Mouse (Mus musculus): ENCODE measurements at regions not wholly inside any gene's neighbourhood (a gene's known extent, or its start where the extent isn't known, plus 50 kb on each side); places are given as distances from the start of the nearest gene placed in this dataset.

GRCm38 (mm10) chr12:35667705-35668104 lies 132.9 kb upstream of the Ahr start:
- Histone ChIP-seq H3K9me3 (no peaks in the 10 kb centered on the region), H3K27me3 (no peaks in the 10 kb centered on the region), H3K27ac (replicated peaks) (no peak overlapping the region), H3K9ac (no peak overlapping the region), H3K4me1 (replicated peaks) (no peaks in the 10 kb centered on the region), H3K4me2 (no peak overlapping the region), H3K36me3 (no peaks in the 10 kb centered on the region), H3K4me3 (no peak overlapping the region)
- no peak for ATAC-seq (ENCODE audit: low read depth)
- 90% methylated on average over 3 of the region's 3 CpGs for WGBS

- Histone ChIP-seq H3K9ac (no peak overlapping the region), H3K36me3 (no peaks in the 10 kb centered on the region), H3K27me3 (no peaks in the 10 kb centered on the region), H3K9me3 (no peaks in the 10 kb centered on the region), H3K4me1 (replicated peaks) (no peaks in the 10 kb centered on the region), H3K4me3 (no peak overlapping the region), H3K27ac (replicated peaks) (no peak overlapping the region), H3K4me2 (no peak overlapping the region)
- no peak for ATAC-seq (ENCODE audit: low read depth)
Measured at GRCm38 (mm10) chr12:35667218-35667617, 132.4 kb upstream of the Ahr start.

DNA sequence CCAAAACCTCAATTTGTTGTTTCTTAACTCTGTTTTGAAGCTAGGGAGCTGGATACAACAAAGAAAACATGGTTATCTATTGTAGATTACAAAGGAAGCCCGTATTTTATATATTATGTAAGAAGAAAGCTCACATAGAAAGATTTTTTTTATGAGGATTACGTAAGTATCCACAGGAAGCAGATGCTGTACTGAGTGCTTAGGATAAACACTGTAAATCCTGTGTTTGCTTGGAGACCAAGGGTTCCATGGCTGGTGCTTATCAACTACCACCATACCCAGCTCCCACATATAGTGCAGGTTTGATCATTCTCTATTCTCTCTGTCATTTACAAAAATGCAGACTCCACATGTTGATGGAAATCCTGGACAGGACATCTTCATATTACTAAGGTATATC lies 131.2 kb upstream of the Ahr start:
- H3K27me3 ChIP-seq: no peaks in the 10 kb centered on the region
- WGBS: 75% methylated on average over 2 of the region's 2 CpGs
- H3K4me2 ChIP-seq: no peak overlapping the region
- H3K27ac ChIP-seq (replicated peaks): no peak overlapping the region
- no peaks in the 10 kb centered on the region for H3K9me3 ChIP-seq
- no peak for ATAC-seq (ENCODE audit: low read depth)
- no peak overlapping the region for H3K9ac ChIP-seq
- no peaks in the 10 kb centered on the region for H3K36me3 ChIP-seq
- H3K4me1 ChIP-seq (replicated peaks): no peaks in the 10 kb centered on the region
- H3K4me3 ChIP-seq: no peak overlapping the region

GRCm38 (mm10) chr12:35663062-35663461 lies 128.2 kb upstream of the Ahr start:
- Histone ChIP-seq H3K36me3 (no peaks in the 10 kb centered on the region), H3K9me3 (no peaks in the 10 kb centered on the region), H3K4me3 (no peak overlapping the region), H3K4me1 (replicated peaks) (no peaks in the 10 kb centered on the region), H3K4me2 (no peak overlapping the region), H3K27me3 (no peaks in the 10 kb centered on the region), H3K27ac (replicated peaks) (no peak overlapping the region), H3K9ac (no peak overlapping the region)
- no peak for ATAC-seq (ENCODE audit: low read depth)
- WGBS: 86% methylated on average over 1 of the region's 1 CpGs

DNA sequence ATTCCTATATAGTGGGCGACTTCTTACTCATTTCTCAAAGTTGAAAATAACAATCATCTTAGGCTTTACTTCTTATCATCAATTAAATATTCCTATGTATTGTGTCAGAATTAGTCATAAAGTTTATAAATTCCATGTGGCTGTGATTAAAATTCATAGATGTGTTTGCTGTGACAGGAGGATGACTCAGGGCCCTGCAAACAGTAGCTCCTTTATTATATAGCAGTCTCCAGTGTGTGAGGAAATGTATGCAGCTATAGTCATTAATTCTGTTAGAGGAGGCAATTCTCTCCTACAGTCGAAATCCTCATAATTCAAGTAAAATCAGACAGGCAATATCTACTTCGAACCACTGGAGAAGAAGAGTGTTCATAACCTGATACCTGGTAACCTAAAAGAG lies 121.7 kb upstream of the Ahr start:
- no peak overlapping the region for H3K4me2 ChIP-seq
- no peaks in the 10 kb centered on the region for H3K36me3 ChIP-seq
- no peak for ATAC-seq (ENCODE audit: low read depth)
- no peak overlapping the region for H3K27ac ChIP-seq (replicated peaks)
- H3K4me1 ChIP-seq (replicated peaks): no peaks in the 10 kb centered on the region
- no peak overlapping the region for H3K9ac ChIP-seq
- WGBS: 74% methylated on average over 3 of the region's 3 CpGs
- no peak overlapping the region for H3K4me3 ChIP-seq
- H3K9me3 ChIP-seq: no peaks in the 10 kb centered on the region
- H3K27me3 ChIP-seq: no peaks in the 10 kb centered on the region

- Histone ChIP-seq H3K36me3 (no peaks in the 10 kb centered on the region), H3K4me1 (replicated peaks) (no peaks in the 10 kb centered on the region), H3K4me3 (no peak overlapping the region), H3K27ac (replicated peaks) (no peak overlapping the region), H3K27me3 (no peaks in the 10 kb centered on the region), H3K9ac (no peak overlapping the region), H3K9me3 (0 out of 2 replicates have a peak, but pooled peaks cover 2% of the 10 kb centered on the region), H3K4me2 (no peak overlapping the region)
- 91% methylated on average over 3 of the region's 3 CpGs for WGBS
- no peak for ATAC-seq (ENCODE audit: low read depth)
Measured at GRCm38 (mm10) chr12:35649772-35650171, 114.9 kb upstream of the Ahr start.

DNA sequence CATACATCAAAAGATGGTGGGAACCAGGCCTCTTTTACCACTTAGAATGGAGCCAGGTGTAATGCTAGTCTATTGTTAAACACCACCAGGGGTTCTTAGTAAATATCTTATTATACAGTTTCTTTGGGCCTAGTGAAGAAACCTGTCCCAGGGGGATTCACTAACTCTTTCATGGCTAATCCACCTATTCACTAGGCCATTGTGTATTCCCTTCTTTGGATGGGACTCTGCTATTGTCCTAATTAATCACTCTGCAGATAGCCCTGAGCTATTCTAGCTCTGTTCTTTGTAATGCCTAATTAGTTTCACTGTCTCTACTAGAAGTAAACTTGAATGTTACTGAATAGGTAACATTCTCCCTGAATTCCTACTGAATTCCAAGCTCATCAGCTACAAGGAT lies 107.6 kb upstream of the Ahr start:
- H3K27me3 ChIP-seq: no peaks in the 10 kb centered on the region
- no peak for ATAC-seq (ENCODE audit: low read depth)
- H3K4me2 ChIP-seq: no peak overlapping the region
- H3K36me3 ChIP-seq: no peaks in the 10 kb centered on the region
- no peaks in the 10 kb centered on the region for H3K9me3 ChIP-seq
- H3K9ac ChIP-seq: no peak overlapping the region
- no peak overlapping the region for H3K4me3 ChIP-seq
- no peak overlapping the region for H3K27ac ChIP-seq (replicated peaks)
- no peaks in the 10 kb centered on the region for H3K4me1 ChIP-seq (replicated peaks)

GRCm38 (mm10) chr12:35641741-35642140 lies 106.9 kb upstream of the Ahr start:
- Histone ChIP-seq H3K4me3 (no peak overlapping the region), H3K9ac (no peak overlapping the region), H3K4me1 (replicated peaks) (no peaks in the 10 kb centered on the region), H3K4me2 (no peak overlapping the region), H3K36me3 (no peaks in the 10 kb centered on the region), H3K9me3 (no peaks in the 10 kb centered on the region), H3K27me3 (no peaks in the 10 kb centered on the region), H3K27ac (replicated peaks) (no peak overlapping the region)
- 47% methylated on average over 1 of the region's 1 CpGs for WGBS
- ATAC-seq (ENCODE audit: low read depth): no peak

- Histone ChIP-seq H3K27me3 (no peaks in the 10 kb centered on the region), H3K4me3 (no peak overlapping the region), H3K9ac (no peak overlapping the region), H3K9me3 (no peaks in the 10 kb centered on the region), H3K4me2 (no peak overlapping the region), H3K4me1 (replicated peaks) (no peaks in the 10 kb centered on the region), H3K36me3 (no peaks in the 10 kb centered on the region), H3K27ac (replicated peaks) (no peak overlapping the region)
- 61% methylated on average over 3 of the region's 3 CpGs for WGBS
- ATAC-seq (ENCODE audit: low read depth): no peak
Measured at GRCm38 (mm10) chr12:35640911-35641345, 106.1 kb upstream of the Ahr start.

GRCm38 (mm10) chr12:35623484-35623883 lies 88.6 kb upstream of the Ahr start:
- Histone ChIP-seq H3K9ac (no peak overlapping the region), H3K4me3 (no peak overlapping the region), H3K9me3 (no peaks in the 10 kb centered on the region), H3K4me1 (replicated peaks) (no peaks in the 10 kb centered on the region), H3K36me3 (no peaks in the 10 kb centered on the region), H3K27ac (replicated peaks) (no peak overlapping the region), H3K27me3 (no peaks in the 10 kb centered on the region), H3K4me2 (no peak overlapping the region)
- ATAC-seq (ENCODE audit: low read depth): no peak
- WGBS: 77% methylated on average over 3 of the region's 3 CpGs

DNA sequence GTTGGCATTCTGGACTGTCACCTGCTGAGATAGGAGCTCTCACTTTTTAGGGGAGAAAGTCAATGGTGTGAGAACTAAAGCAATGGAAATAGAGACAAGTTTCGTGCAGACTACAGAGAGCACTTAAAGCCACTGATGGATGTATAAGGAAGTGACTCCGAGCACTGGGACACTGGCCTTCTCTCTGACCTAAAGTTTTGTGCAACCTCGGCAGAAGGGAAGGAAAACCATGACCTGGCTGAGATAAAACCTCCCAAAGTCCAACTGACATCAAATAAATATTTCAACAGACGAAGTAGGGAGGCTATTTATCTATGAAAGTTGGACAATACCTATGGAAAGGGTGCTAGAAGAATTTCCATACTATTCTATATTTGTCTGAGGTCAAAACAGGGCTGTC lies 80.0 kb upstream of the Ahr start:
- no peak for ATAC-seq (ENCODE audit: low read depth)
- H3K9ac ChIP-seq: no peak overlapping the region
- 77% methylated on average over 4 of the region's 4 CpGs for WGBS
- H3K4me2 ChIP-seq: no peak overlapping the region
- H3K36me3 ChIP-seq: no peaks in the 10 kb centered on the region
- H3K4me1 ChIP-seq (replicated peaks): no peaks in the 10 kb centered on the region
- no peaks in the 10 kb centered on the region for H3K9me3 ChIP-seq
- H3K27ac ChIP-seq (replicated peaks): no peak overlapping the region
- H3K27me3 ChIP-seq: no peaks in the 10 kb centered on the region
- H3K4me3 ChIP-seq: no peak overlapping the region

- no peak overlapping the region for H3K4me2 ChIP-seq
- no peak overlapping the region for H3K4me3 ChIP-seq
- H3K4me1 ChIP-seq (replicated peaks): no peaks in the 10 kb centered on the region
- no peak for ATAC-seq (ENCODE audit: low read depth)
- WGBS: 81% methylated on average over 1 of the region's 1 CpGs
- no peak overlapping the region for H3K9ac ChIP-seq
- H3K36me3 ChIP-seq: no peaks in the 10 kb centered on the region
- no peaks in the 10 kb centered on the region for H3K9me3 ChIP-seq
- H3K27me3 ChIP-seq: no peaks in the 10 kb centered on the region
- H3K27ac ChIP-seq (replicated peaks): no peak overlapping the region
Measured at GRCm38 (mm10) chr12:35607652-35608051, 72.8 kb upstream of the Ahr start.

GRCm38 (mm10) chr12:35603742-35604141 lies 68.9 kb upstream of the Ahr start:
- WGBS: 81% methylated on average over 1 of the region's 1 CpGs
- no peaks in the 10 kb centered on the region for H3K9me3 ChIP-seq
- no peak overlapping the region for H3K4me3 ChIP-seq
- no peak overlapping the region for H3K27ac ChIP-seq (replicated peaks)
- no peak for ATAC-seq (ENCODE audit: low read depth)
- no peaks in the 10 kb centered on the region for H3K4me1 ChIP-seq (replicated peaks)
- no peaks in the 10 kb centered on the region for H3K27me3 ChIP-seq
- H3K4me2 ChIP-seq: no peak overlapping the region
- no peak overlapping the region for H3K9ac ChIP-seq
- H3K36me3 ChIP-seq: no peaks in the 10 kb centered on the region

DNA sequence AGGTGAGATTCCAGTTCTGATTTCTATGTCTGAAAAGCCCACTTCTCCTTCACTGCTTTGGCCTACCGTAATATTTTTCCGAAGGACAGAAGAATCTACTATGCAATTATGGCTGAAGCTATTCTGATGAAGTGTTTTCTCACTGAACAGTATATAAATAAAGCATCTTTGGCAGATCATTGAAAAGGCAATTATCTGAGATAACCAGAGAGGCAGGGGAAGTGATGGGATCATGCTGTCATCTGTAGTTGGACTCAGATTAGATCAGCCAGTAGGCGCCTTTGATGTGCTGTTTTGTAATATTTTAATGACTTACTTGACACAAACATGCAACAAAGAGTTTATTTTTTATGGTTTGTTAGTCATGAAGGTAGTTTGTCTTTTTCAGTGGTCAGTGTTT lies 67.8 kb upstream of the Ahr start:
- WGBS: 93% methylated on average over 3 of the region's 3 CpGs

More for the DNA sequence above, 67.8 kb upstream of the Ahr start:
- H3K9ac ChIP-seq: no peak overlapping the region
- no peaks in the 10 kb centered on the region for H3K9me3 ChIP-seq
- H3K27ac ChIP-seq (replicated peaks): no peak overlapping the region
- H3K4me2 ChIP-seq: no peak overlapping the region
- H3K4me3 ChIP-seq: no peak overlapping the region
- no peaks in the 10 kb centered on the region for H3K36me3 ChIP-seq
- no peaks in the 10 kb centered on the region for H3K27me3 ChIP-seq
- H3K4me1 ChIP-seq (replicated peaks): no peaks in the 10 kb centered on the region
- ATAC-seq (ENCODE audit: low read depth): no peak
